Mouse (Mus musculus) kidney, postnatal 10 days (tissue): ENCODE results near the gene Olfr482.

Source experiments
- DNase-seq: peaks from one replicate; pipeline ENCODE4 v3.0.0; 2021; ENCODE audit warnings: mixed read lengths

Gene Olfr482

DNA sequence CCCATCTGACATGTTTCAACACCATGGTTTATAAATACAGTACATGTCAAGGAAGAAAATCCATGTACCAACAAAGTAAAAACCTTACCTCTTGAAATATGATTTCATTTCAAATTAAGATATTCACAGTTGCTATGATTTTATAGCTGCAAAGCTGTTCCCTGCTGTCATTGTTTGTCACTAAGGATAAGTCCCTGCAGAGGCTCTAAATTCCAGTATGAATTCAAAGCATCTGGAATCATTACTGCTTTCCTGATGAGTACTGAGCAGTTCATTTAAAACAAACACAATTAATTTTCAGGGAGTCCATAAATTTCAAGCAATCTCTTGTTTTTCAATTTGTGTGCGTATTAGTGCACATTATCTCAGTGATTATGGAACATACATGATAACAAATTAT is at the start of gene Olfr482:
TSS of gene Olfr482 (minus strand) at position 101 of the 400 bp plus-strand sequence.
- DNase-seq: no peak

DNA sequence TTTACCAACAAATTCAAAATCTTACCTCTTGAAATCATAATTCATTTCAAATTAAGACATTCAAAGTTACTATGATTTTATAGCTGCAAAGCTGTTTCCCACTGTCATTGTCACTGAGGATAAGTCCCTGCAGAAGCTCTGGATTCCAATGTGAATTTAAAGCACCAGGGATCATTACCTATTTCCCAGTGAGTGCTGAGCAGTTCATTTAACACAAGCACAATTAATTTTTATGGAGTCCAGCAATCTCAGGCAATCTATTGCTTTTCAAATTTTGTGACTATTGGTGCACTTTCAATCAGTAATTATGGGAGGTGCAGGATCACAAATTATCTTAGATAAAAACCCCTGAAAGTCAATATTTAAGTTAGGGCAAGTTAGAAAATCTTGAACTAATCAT is 30.0 kb upstream of the Olfr482 start, which contains the start of gene Olfr484:
TSS of gene Olfr484 (minus strand) at position 101 of the 400 bp plus-strand sequence.
- no peak for DNase-seq

DNA sequence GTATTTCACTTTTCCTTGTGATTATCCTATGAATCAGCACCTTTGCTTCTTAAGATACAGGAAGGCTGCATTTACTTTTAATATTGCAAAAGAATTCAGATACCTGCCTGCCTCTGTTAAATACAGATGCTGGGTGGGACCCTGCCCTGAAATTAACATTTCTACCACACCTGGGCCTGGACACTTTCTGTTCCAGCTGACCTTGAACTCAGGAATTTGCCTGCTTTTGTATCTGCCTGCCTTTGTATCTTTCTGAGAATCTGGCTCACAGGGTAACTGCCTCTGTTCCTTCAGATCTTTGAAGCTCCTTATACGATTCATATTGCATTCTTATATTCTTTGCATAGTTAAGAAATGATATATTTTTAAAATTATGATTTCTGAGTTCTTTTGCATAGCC is 24.0 kb upstream of the Olfr482 start:
- no peak for DNase-seq

DNA sequence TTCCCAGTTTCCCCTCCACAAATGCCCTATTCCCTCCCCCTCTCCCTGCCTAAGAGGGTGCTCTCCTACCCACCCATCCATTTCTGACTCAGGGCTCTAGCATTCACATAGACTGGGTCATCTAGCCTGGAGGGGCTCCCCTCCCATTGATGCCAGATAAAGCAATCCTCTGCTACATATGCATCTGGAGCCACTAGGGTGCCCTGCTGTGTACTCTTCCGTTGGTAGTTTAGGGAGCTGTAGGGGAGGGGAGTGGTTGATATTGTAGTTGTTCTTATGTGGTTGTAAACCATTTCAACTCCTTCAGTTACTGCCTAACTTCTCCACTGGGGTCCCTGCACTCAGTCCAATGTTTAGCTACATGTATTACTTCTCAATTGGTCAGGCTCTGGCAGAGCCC is 23.3 kb upstream of the Olfr482 start:
- DNase-seq: no peak

DNA sequence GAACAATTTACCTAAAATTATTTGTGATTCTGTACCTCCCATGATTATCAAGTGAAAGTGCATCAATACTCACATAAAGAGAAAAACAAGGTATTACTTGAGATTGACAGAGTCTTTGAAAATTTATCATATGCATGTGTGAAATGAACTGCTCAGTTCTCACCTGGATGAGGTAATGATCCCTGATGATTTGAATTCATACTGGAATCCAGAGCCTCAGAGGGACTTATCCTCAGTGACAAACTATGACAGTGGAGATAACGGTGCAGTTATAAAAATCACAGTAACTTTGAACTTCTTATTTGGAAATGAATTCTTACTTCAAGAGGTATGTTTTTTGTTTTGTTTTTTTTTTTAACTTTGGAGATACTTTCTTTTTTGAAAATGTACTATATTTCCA is 3.2 kb upstream of the Olfr482 start, which contains the start of gene Olfr483:
TSS of gene Olfr483 (plus strand) at position 301 of the 400 bp plus-strand sequence.
- no peak for DNase-seq

DNA sequence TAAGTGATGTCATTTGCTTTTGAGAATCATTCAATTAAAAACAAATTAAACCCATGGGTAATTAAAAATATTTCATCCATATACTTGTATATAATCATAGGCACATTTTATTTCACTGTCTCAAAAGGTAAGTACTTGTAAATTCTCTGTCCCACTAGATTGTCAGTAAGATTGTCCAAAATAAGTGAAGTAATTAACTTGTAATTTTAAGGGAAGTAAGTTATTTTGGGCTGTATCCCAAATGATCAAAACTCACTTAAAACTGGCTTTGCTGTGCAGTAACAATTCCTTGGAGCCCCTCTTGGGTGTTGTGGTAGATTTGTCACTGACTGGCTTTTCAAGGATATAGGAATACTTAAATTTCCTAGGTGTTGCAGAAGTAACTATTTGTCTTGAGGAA is 17.8 kb downstream of the Olfr482 start, which contains the start of gene Olfr481:
TSS of gene Olfr481 (plus strand) at position 301 of the 400 bp plus-strand sequence.
- DNase-seq: no peak

DNA sequence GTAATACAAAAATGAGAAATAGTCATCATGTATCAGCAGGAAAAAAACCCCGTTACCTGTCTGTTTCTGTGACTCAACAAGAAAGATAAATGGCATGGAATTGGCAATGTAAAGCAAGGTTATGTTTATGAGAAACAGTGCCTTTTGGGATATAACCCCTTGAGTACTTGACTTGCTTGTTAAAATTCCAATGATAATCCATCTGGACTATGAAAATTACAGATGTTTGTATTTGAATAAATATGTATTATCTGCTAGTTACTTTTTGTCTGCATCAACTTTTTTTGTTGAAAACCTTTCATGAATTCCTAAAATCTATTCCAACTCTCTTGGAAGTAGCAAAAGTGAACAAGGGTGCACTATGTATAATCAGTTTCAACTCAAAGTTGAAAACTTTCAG is 30.1 kb downstream of the Olfr482 start, which contains the start of gene Olfr480:
TSS of gene Olfr480 (minus strand) at position 101 of the 400 bp plus-strand sequence.
- no peak for DNase-seq

DNA sequence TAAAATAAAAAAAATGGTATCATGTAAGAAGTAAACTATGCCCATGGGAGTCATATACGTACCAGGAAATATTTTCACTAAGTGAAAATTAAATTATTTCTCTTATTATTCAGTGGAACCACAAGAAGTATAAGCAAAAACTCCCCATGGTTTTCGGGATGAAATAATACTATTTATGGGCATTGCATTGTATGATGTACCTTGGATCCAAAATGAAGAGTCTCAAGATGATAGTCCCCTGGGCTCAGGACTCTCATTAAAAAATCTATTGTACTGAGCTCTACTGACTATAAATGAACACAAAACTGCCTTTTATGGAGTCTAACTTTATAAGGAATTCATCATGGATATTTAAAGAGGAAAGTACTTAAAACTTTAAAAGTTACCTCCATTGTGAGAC is 47.0 kb downstream of the Olfr482 start, which contains the start of gene Olfr479:
TSS of gene Olfr479 (plus strand) at position 301 of the 400 bp plus-strand sequence.
- no peak for DNase-seq
